ENCODE assay signal across 27 mouse cellular contexts in the genomic region with DNA sequence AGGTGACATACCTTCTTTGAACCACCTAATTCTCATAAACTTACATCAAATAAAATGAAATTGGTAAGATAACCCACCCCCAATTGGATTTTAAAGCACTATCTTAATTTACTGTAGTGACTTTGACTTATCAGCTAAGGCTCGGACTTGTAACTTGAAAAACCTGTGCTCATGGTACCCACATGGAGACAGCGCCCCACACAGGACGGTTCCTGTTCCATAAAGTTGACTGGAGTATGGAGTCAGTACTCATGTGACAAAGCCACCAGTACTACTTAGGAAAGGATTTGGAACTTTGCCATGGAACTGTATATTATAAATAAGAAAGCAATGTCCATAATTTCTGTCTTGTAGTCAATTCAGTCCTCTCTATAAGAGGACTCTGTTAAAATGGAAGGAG. TPM values are rescaled to one million over a fixed set of nuclear protein-coding genes. Genes with fewer than 3 reads are reported as not detected.
"Had no signal": no experiment of that assay in that cellular context is flagged by ENCODE, and none has a peak within 500 bp of the region (broad histone marks: within the 10 kb centered on the region; RNA-seq: fewer than 3 reads in every experiment).

No protein-coding gene starts in this region.

- H3K4me2 ChIP-seq: limb, embryonic 12.5 days; limb, embryonic 15.5 days; liver, embryonic 12.5 days; liver, embryonic 15.5 days; midbrain, embryonic 12.5 days; midbrain, embryonic 15.5 days; neural tube, embryonic 12.5 days; neural tube, embryonic 15.5 days; stomach, embryonic 15.5 days had no signal

- H3K4me3 ChIP-seq: layer of hippocampus, adult 2 months; left cerebral cortex, adult 2 months; limb, embryonic 12.5 days; limb, embryonic 15.5 days; liver, embryonic 12.5 days; liver, embryonic 15.5 days; midbrain, embryonic 12.5 days; midbrain, embryonic 15.5 days; neural tube, embryonic 12.5 days; neural tube, embryonic 15.5 days; stomach, embryonic 15.5 days had no signal

- H3K36me3 ChIP-seq: limb, embryonic 12.5 days; limb, embryonic 15.5 days; liver, embryonic 12.5 days; liver, embryonic 15.5 days; midbrain, embryonic 12.5 days; midbrain, embryonic 15.5 days; neural tube, embryonic 12.5 days; neural tube, embryonic 15.5 days; stomach, embryonic 15.5 days had no signal

- H3K4me1 ChIP-seq: limb, embryonic 15.5 days; liver, embryonic 12.5 days; liver, embryonic 15.5 days; midbrain, embryonic 15.5 days; neural tube, embryonic 12.5 days; stomach, embryonic 15.5 days had no signal

- H3K27ac ChIP-seq: kidney, postnatal 0 days; layer of hippocampus, adult 2 months; left cerebral cortex, adult 2 months; limb, embryonic 12.5 days; limb, embryonic 15.5 days; liver, embryonic 12.5 days; liver, embryonic 15.5 days; macrophage; midbrain, embryonic 12.5 days; midbrain, embryonic 15.5 days; neural tube, embryonic 12.5 days; neural tube, embryonic 15.5 days; stomach, embryonic 15.5 days had no signal

- H3K27me3 ChIP-seq: limb, embryonic 12.5 days; limb, embryonic 15.5 days; liver, embryonic 12.5 days; liver, embryonic 15.5 days; midbrain, embryonic 15.5 days; neural tube, embryonic 12.5 days; neural tube, embryonic 15.5 days; stomach, embryonic 15.5 days had no signal

- DNase-seq: kidney, postnatal 25 days; layer of hippocampus, adult 9-11 months; lung, adult 18-20 months; lung, postnatal 14 days; right cerebral cortex, adult 18-20 months; right cerebral cortex, postnatal 14 days; right cerebral cortex, postnatal 4 days; thymus, adult 18-20 months; thymus, postnatal 36 days had no signal

- ATAC-seq: liver, embryonic 12.5 days; midbrain, embryonic 15.5 days had no signal

- H3K9me3 ChIP-seq: limb, embryonic 12.5 days; limb, embryonic 15.5 days; liver, embryonic 12.5 days; liver, embryonic 15.5 days; midbrain, embryonic 12.5 days; midbrain, embryonic 15.5 days; neural tube, embryonic 12.5 days; neural tube, embryonic 15.5 days; stomach, embryonic 15.5 days had no signal

- H3K9ac ChIP-seq: limb, embryonic 12.5 days; limb, embryonic 15.5 days; liver, embryonic 12.5 days; liver, embryonic 15.5 days; midbrain, embryonic 12.5 days; midbrain, embryonic 15.5 days; neural tube, embryonic 12.5 days; neural tube, embryonic 15.5 days; stomach, embryonic 15.5 days had no signal

RNA-seq across cellular contexts. Expression of a gene that starts 59.1 kb away (rescaled TPM):
- total RNA-seq: layer of hippocampus, postnatal 25 days; left cerebral cortex, postnatal 36 days; megakaryocyte, adult 5-6 weeks had no signal
- polyA plus RNA-seq: kidney, embryonic 14.5 days; kidney, postnatal 0 days; limb, embryonic 15.5 days; liver, embryonic 12.5 days; liver, embryonic 15.5 days; lung, embryonic 16.5 days; macrophage; midbrain, embryonic 15.5 days; neural tube, embryonic 12.5 days; neural tube, embryonic 15.5 days; stomach, embryonic 15.5 days had no signal
